In the genomic region with DNA sequence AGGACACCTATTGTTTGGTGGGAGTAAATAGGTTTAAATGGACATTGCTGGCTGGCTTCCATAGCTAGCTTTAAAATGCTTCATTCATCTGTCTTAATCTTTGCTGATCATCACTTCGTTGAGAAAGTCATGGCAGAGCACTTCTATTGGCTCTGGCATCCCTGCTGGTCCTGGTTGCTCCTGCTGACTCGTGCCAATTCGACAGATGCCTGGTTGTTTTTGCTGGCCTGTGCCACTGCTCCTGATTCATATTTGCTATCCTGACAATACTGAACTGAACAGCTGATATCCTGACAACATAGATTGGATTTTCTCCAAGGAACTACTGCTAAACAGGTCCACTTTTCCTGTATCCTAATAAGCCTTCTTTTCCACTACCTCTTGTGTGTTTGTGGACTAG, we compare ENCODE assay signal across 19 mouse cellular contexts.
A peak's percentile ranks its signal among the peaks of the same experiment; 100 is the strongest.
DNase-seq lines count a peak whose midpoint lies in the region; ATAC-seq and TF ChIP-seq lines count a peak whose summit lies in the region.
"Had no signal": no experiment of that assay in that cellular context is flagged by ENCODE, and none has a peak within 500 bp of the region (broad histone marks: within the 10 kb centered on the region; RNA-seq: fewer than 3 reads in every experiment).

No protein-coding gene starts in this region.

- no peaks in the 10 kb centered on the region for H3K27me3 ChIP-seq in forebrain, embryonic 14.5 days (replicated peaks; ENCODE audit: control insufficient read depth, insufficient read depth, low read length)
- H3K27me3 ChIP-seq in forebrain, embryonic 12.5 days = no peaks in the 10 kb centered on the region

- H3K4me1 ChIP-seq in forebrain, embryonic 14.5 days (ENCODE audit: control insufficient read depth, insufficient read depth, low read length) = no peaks in the 10 kb centered on the region
- H3K4me1 ChIP-seq in forebrain, embryonic 12.5 days = no peaks in the 10 kb centered on the region
- H3K4me1 ChIP-seq: embryonic facial prominence, embryonic 10.5 days; heart, embryonic 10.5 days; limb, embryonic 10.5 days; midbrain, embryonic 10.5 days had no signal

- H3K36me3 ChIP-seq in forebrain, embryonic 14.5 days (ENCODE audit: control insufficient read depth, insufficient read depth, low read length) = no peaks in the 10 kb centered on the region
- no peaks in the 10 kb centered on the region for H3K36me3 ChIP-seq in forebrain, embryonic 12.5 days (replicated peaks)
- H3K36me3 ChIP-seq: embryonic facial prominence, embryonic 10.5 days; heart, embryonic 10.5 days; limb, embryonic 10.5 days; midbrain, embryonic 10.5 days had no signal

- H3K4me3 ChIP-seq in forebrain, embryonic 14.5 days (ENCODE audit: low read depth, low read length) = no peak overlapping the region
- H3K4me3 ChIP-seq in forebrain, embryonic 12.5 days (replicated peaks) = no peak overlapping the region
- H3K4me3 ChIP-seq: embryonic facial prominence, embryonic 10.5 days; gastrocnemius, adult 2 months; heart, embryonic 10.5 days; limb, embryonic 10.5 days; midbrain, embryonic 10.5 days; myocyte had no signal

- TF ChIP-seq CTCF in brain, embryonic 14.5 days (IDR thresholded peaks at IDR 0.05; ENCODE audit: borderline replicate concordance, extremely low read depth, insufficient read depth, insufficient read length) = no peak

- no peaks in the 10 kb centered on the region for H3K9me3 ChIP-seq in forebrain, embryonic 14.5 days (replicated peaks; ENCODE audit: control insufficient read depth, low read length)
- no peaks in the 10 kb centered on the region for H3K9me3 ChIP-seq in forebrain, embryonic 12.5 days
- H3K9me3 ChIP-seq: embryonic facial prominence, embryonic 10.5 days; heart, embryonic 10.5 days; limb, embryonic 10.5 days; midbrain, embryonic 10.5 days had no signal

- no peak for TF ChIP-seq POLR2A in brain, embryonic 14.5 days (IDR thresholded peaks at IDR 0.05; ENCODE audit: borderline replicate concordance, extremely low read depth, insufficient read depth, insufficient read length, poor library complexity, severe bottlenecking)

- 72% methylated on average over 3 of the region's 3 CpGs for WGBS in forebrain, embryonic 14.5 days
- 75% methylated on average over 3 of the region's 3 CpGs for WGBS in forebrain, embryonic 12.5 days

- no peak overlapping the region for H3K4me2 ChIP-seq in forebrain, embryonic 14.5 days (ENCODE audit: low read length)
- no peak overlapping the region for H3K4me2 ChIP-seq in forebrain, embryonic 12.5 days

- DNase-seq in forebrain, embryonic 14.5 days (ENCODE audit: low spot score) = peak; percentile 56
- peak; percentile 70 for DNase-seq in brain, embryonic 14.5 days (ENCODE audit: low read depth)
- DNase-seq in cerebellum, postnatal 14 days = peak; percentile 80 to 87
- peak; percentile 71 for DNase-seq in layer of hippocampus, adult 9-11 months
- no peak for DNase-seq in right cerebral cortex, postnatal 4 days
- DNase-seq in urinary bladder, adult 18-20 months (ENCODE audit: low spot score in 2 of 2) = no peak
- no peak for DNase-seq in yolk sac, embryonic 10.5 days (ENCODE audit: low spot score)
- DNase-seq: adrenal gland, postnatal 10 days; gastrocnemius, adult 2 months; heart, postnatal 36 days; kidney, adult 11 months; lung, postnatal 14 days had no signal

- no peak overlapping the region for H3K27ac ChIP-seq in forebrain, embryonic 14.5 days (ENCODE audit: low read depth, low read length)
- no peak overlapping the region for H3K27ac ChIP-seq in forebrain, embryonic 12.5 days
- H3K27ac ChIP-seq: embryonic facial prominence, embryonic 10.5 days; gastrocnemius, adult 2 months; heart, embryonic 10.5 days; limb, embryonic 10.5 days; liver, embryonic 14.5 days; midbrain, embryonic 10.5 days had no signal

- ATAC-seq in forebrain, embryonic 14.5 days = peak; percentile 62; the same call in 1 of the 2 replicates
- ATAC-seq in forebrain, embryonic 12.5 days (ENCODE audit: low FRiP score) = no peak

- no peak overlapping the region for H3K9ac ChIP-seq in forebrain, embryonic 14.5 days (ENCODE audit: low read length)
- H3K9ac ChIP-seq in forebrain, embryonic 12.5 days = no peak overlapping the region
- H3K9ac ChIP-seq: liver, embryonic 14.5 days had no signal

Comparison
In these comparisons a context has a peak if more than half of its experiments do, and no peak if none do; other contexts are left out.
1. DNase-seq: peak in forebrain, embryonic 14.5 days (single experiment), brain, embryonic 14.5 days (single experiment), cerebellum, postnatal 14 days (2 of 2) and layer of hippocampus, adult 9-11 months (single experiment); none in right cerebral cortex, postnatal 4 days (single experiment), urinary bladder, adult 18-20 months (0 of 2) and yolk sac, embryonic 10.5 days (single experiment).